Mouse (Mus musculus) inflammation-experienced regulatory T-cells, adult 6 months (primary cell): ENCODE data around the gene Fars2. TPM values are rescaled to one million over a fixed set of nuclear protein-coding genes. Genes with fewer than 3 reads are reported as not detected.

ENCODE experiments used
- ATAC-seq: one replicate; pipeline ENCODE4 v1.8.0; 2017
- polyA plus RNA-seq, 3 experiments: library from polyadenylated mRNA; unstranded; fragments of 100-300 nt; shearing (Covaris generic); gene quantifications; one replicate each; pipeline ENCODE4 v1.2.1; 2017

Fars2 gene
- polyA plus RNA-seq, 3 experiments from 2014 or later = 23.4 to 41.3 (median 30.9) TPM

DNA sequence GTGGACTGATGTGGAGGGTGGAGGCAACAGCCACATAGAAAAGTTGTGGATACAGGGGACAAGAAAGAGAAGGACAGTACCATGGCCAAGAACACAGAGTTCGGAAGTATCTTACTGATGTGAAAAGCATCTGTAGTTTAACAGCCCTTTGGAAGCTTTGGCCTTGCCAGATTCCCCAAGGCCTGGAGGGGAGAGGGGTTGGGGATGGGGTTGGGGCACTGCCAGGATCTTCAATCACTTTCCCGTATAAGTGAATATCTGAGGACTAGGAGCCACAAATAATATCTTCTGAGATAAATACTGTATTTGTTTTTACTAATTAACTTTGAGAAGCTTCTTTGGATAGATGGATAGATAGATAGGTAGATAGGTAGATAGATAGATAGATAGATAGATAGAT is 351.8 kb downstream of the Fars2 start:
- no peak for ATAC-seq

DNA sequence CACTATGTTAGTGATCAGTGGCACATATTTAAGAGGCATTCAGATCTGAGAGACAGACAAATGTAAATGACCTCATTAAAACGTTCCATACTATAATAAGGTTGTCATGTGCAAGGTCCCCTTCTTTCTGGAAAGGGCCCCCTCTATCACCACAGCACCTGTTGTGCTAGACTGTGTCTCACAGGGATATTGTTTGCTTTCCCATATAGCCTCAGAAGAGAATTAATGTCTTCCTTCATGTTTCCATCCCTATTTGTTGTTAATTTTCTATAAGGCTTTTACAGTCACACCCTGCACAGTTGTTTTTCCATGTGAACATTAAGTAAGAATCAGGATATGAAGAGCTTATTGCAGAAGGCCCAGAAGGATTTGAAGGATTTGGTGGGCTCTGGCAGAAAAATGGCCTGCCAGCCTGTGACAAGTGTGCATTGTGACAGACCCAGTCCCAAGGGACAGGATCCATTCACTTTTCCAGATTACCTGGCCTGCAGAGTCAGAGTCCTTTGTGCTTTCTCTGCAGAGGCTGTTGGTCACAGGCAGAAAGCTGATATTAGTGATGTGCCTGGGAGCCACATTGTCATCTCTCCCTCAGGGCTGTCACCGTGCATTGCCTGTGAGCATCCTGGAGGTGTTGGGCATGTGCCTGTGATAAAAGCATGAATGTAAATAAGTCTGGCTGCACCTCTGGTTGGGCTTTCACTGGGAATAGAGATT is 352.4 kb downstream of the Fars2 start:
- no peak for ATAC-seq

DNA sequence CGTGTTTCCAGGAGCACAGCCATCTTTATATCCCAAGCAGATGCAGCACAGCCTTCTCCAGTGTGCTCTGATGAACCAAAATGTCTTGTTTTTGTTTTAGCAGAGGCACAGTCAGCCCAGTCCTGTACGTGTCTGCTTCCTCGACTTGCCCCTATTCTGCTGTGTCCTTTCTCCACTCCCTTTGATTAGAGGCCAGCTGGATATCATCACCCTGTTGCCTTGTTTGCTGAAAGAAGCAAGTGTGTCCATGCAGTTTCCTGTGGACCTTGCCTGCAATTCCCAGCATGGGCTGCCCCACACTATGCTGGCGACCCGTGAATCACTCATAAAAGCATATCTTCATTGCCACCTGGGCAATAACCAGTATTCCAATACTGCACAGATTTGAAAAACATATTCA is 360.4 kb downstream of the Fars2 start:
- ATAC-seq = no peak

DNA sequence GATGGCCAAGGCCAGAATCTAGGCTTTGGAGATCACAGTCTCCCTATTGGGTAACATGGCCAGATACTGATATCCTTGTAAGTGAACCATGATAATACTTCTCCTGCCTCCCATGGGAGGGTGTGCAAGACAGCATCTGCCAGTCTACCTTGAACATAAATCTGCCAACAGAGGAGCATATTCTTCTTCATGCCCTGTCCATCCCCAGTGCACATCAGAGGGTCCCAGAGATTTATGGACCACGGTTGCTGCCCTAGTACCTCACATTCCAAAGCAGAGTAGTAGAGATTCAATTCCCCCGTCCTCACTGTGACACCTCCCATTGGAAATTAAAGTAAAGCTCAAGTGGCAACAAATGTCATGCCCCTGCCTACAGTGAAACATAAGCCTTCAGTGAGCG is 361.0 kb downstream of the Fars2 start:
- ATAC-seq = no peak

DNA sequence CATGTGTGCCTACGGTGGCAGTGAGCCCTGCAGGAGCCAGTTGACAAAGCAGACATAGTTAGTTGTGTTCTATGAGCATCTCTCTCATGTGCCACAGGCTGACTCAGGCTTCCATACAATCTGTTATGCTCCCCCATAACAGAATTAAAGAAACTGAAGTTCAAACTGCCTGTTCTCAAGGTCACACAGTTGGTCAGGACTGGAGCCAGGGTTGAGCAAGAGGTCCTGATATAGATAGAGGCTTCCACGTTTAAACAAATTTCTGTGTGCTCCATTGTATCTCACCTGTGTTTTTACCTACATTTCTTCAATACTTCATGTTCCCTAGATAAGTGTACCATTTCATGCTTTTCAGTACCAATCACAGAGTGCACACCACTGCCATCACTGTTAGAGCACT is 362.9 kb downstream of the Fars2 start:
- no peak for ATAC-seq

DNA sequence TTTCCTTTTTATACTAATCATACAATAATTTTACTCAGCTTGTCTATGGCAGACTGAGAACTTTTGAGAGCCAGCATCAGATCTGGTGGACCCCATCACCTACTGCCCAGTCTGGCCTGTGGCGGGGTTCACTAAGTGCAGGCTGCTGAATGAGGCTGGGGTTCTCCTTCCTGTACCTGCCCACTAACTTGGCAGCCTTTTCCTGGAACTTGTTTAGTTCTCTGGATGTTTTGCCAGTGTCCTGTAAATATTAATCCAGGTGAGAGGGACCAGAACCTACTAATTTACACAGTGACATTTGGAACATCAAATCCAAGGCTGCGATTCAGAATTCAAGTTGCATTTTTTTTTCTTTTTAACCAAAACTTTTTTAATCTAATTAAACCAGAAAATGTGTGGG is 367.2 kb downstream of the Fars2 start:
- no peak for ATAC-seq

DNA sequence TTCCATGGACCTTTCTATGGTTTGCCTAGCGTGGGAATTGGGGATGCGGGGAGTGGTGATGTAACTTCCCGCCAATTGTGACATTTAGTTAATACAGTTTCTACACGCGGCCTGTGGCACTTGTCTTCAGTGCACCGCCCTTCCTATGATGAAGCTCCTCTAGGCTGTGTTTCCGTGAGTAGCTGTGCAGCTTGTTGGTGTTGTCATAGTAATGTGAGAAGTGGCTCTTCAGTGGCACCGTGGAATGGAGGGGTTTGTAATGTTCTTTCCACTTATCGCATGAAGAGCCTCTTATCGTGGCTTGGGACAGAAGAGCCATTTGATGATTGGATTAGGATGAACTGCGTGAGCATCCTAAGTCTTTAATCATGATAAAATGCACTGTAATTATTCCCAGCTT is 369.5 kb downstream of the Fars2 start:
- no peak for ATAC-seq

DNA sequence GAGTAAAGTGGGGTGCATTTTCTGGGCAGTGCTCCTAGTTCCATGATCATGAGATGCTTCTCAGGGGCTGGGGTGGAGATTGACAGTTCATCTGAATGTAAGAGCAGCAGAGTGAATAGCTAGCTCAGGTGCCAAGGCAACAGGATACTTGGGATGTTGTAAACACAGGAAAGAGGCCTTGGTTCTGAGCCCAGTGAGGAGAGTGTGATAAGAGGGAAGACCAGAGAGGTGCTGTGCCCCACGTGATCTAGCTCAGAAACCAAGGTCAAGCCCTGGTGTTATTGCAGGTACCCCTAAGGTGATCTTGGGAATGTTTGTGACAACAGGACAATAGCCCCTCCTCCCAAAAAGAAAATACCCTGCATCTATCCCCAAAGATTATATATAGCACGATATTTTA is 372.2 kb downstream of the Fars2 start:
- ATAC-seq = no peak

DNA sequence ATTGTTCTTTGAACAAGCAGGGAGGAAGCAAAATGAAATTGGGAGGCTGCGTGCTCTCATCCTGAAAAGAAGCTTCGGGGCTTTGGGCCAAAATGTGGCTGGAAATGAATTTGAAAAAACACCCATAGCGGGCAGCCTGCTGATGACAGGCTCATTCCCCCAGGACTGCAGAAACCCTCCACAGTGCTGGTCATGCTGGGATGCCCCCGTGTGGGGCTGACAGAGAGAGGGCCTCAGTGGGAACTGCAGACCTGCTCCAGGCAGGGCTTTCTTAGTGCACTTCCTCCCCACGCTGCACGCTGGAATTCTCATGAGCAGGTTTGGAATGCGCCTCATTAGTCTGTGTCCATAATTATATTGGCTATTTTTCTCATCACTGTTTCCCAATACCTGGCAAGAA is 373.4 kb downstream of the Fars2 start:
- ATAC-seq = no peak

DNA sequence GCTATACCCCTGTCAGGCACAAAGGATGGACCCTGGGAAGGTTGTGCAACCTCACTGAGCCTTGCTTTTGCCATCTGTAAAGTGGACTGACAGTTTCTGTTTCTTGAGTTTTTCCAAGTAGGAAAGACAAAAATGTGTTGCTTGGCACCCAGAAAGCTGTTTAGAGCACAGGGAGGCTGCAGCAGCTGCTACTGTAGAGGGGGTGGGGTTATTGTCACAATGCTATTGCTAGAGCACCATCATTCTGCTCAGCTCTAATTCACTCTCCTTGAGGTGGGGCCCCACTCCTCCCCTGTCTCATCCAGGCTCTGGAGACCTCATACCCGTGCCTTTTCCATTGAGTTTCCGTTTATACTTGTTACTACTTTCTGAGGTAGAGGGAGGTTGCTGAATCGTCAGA is 375.2 kb downstream of the Fars2 start:
- ATAC-seq = no peak

DNA sequence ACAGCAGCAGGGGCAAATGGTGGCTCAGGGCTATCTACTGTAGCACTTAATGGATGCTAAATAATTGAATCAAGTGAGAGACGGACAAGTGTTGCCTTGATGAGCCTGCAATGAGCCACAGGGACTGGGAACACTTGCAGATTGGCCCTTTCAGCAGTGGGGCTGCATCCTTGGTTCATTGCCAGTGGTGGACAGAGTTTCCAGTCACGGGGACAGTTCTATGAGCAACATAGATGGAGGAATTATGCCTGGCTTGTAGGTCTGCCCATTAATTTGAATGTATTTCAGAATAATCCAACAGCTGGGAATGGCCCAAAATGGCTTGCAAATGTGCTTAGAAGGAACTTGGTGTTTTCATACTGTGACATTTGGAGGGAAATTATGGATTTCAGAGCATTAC is 376.1 kb downstream of the Fars2 start:
- no peak for ATAC-seq

DNA sequence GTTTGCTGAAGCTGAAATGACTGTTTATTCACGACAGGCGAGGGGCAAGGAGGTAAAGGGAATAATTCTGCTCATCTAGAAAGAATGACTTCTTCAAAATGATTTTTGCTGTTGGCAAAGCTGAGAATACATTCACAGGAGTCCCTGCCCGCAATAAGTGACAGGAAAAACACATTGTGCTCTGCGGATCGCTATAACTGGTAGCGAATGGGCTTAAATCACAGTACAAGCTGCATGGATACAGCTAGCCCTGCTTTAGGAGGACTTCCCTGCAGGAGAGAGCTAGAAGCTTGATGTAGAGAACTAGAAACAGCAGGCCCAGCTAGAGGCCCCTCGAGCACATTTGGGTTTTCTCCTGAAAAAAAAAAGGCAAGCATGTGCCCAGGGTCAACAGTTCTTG is 376.6 kb downstream of the Fars2 start:
- no peak for ATAC-seq

DNA sequence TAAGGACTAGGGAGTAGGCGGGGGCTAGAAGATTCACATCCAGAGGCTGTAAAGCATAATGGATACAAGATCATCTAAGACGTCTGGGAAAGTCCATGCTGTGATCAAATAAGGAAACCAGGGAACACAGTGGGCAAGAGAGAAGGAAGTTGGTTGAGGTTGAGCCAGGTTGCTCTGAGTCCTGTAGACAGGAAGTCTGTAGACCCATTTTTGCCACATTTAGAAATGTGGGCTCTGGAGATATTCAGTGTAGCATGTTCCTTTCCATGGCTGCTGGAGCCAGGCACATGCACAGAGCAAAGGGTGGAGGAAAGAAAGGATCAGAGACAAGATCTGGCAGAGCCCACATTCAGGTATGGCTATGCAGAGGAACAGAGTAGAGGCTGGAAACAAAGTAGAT is 378.8 kb downstream of the Fars2 start:
- no peak for ATAC-seq

DNA sequence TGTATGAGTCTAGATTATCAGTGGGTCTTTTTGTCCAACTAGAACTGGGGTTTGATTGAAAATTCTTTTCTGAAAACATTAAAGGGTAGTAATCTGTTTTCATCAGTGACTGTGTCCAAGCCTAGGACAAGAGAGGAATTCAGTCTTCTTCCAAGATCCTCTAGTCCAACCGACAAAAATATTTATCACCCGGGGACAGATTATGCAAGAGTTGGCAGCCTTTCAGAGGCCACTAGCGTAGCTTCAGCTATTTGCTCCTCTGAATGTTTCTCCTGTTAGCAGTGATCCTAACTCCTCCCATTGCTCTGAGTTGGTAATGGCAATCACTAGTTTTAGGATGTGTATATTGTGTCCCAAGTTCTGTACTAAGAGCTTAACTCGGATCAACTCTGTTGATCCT is 380.1 kb downstream of the Fars2 start:
- ATAC-seq = no peak

DNA sequence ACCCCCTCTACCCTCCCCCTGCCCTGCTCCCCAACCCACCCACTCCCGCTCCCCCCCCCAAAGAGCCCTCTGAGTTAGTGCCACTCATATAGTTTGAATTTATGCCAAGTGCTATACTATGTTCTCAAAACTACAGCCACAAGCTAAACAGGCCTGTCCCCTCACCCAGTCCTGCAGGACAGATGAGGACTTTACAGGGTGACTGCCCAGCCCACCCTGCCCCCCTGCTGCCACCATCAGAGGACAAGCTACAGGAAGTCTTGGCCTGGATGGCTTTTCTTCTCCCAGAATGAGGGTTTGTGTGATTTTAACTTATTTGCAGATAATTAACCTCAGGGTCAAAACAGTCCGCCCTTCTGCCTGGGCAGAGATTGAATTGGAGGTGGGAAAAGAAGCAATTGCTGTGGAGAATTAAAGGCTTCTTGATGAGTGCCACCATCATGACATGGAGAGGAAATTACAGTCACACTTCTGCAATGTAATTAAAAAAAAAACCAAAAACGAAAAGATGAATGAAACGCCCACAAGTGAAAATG is 383.2 kb downstream of the Fars2 start:
- ATAC-seq = no peak

DNA sequence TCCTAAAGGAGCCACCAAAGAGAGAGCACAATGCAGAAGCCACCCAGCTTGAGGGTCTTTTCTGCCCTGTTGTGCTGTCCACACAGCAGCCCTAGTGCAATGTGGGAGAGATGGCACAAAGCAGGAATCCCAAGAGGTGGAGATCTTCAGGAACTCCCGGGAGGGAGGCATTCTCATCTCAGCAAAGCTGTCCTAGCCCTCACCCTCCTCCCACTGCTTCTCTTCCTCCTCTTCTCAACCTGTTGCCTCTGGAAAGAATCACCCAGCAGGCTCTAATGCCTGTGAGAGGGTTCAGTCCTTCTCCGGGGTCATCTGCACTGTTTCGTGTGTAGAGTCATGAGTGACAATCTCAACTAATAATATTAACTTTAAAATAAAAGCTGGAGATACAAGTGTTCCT is 386.3 kb downstream of the Fars2 start:
- ATAC-seq = no peak

DNA sequence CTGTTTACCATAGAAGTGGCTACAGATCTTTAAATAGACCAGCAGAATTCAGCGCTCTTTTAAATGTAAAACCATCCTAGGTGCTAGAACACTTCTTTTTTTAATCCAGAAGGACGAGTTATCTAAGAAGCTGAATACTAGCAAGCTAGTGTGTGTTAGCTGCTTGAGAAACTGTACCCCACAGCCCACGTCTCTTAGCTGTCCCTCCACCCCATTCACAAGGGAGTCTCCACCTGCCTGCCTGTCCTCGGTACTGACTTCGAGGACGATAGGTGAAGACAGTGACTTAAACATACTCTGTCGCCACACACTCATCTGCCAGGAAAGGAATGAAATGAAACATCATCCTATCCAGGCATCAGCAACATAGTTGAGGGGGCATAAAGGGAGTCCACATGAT is 386.8 kb downstream of the Fars2 start:
- no peak for ATAC-seq

DNA sequence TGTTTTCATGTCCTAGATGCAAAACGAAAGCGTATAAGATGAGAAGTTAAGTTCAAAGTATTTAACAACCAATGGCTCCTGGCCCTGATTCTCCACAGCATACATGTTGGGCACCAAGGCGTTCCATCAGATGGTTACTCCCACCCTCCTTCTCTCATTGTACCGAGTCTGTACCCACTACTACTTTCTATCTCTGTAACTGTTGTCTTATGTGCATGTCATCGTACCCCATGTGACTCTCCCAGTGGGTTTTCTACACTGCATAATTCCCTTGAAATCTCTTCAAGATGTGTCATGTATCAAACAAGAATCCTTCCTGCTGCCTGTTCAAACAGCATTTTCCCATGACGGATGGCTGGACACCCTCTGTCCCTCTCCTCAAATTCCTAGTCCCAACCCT is 388.5 kb downstream of the Fars2 start:
- no peak for ATAC-seq

DNA sequence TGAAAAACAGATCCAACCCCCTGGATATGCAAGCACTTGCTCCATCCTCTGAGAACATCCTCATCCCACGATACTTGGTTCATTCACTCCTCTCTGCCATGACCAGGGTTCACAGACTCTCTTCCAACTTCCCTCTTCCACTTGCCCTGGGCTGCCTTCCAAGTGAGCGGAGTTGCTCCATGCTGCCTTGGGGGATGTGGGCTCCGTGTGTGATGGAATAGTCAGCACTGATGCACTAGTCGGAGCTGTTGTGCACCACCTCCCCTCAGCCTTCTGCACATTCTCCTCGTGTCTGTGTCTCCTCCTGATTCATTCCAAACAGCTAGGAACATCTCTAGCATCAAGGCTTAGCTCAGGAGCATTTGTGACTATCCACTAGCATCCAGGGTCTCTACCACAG is 389.1 kb downstream of the Fars2 start:
- no peak for ATAC-seq

DNA sequence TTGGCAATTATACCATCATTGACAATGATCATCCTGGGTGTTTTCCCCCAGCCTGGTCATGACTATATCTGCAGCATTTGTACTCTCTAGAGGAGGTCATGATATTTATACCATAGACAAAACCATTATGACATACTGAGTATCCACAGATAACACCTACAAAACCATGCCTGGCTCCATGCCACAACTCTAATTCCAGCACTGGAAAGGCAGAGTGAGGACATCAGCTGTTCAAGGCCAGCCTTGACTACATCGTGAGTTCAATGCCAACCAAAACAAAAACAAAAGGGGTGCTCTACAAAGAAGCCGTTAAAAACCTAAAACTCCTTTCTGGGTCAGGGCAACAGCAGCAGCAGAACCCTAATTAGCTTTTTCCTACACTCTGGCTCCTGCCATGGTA is 392.9 kb downstream of the Fars2 start:
- no peak for ATAC-seq

DNA sequence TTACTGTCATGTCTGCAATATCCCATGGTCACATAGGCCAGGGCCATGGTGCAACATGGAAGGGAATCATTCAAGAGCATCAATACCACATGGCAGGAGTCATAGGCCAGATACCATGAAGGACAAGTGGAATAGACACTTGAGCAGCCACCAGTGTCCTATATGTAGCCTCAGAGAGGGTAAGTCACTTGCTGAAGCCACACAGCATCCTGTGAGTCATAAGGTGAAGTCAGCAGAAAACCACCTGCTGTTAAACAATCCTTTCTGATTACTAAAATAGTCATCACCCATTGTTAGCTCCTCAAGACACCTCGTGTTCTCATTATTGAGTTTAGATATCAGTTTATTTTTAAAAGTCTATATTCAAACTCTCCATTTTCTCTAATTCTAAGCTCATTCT is 395.9 kb downstream of the Fars2 start:
- peak; percentile 63 for ATAC-seq

DNA sequence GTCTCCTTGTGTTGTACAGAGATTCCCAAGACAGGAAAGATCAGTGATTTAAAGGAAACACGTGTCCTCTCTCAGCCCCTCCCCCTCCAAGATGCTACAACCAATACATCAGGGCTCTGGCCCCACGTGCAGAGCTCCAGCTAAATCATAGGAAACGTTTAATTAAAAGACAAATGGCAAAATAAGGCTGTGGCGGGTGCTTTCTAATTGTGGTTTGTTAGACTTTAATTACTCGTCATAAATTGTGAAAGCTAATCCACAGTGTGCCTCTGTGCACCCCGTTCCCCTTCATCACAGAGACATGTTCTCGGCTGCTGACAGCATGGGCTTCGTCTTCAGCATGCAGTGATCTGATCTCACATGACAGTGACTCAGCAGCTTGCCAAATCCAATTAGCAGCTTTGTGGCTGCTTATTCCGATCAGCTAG is 400.9 kb downstream of the Fars2 start:
- no peak for ATAC-seq

DNA sequence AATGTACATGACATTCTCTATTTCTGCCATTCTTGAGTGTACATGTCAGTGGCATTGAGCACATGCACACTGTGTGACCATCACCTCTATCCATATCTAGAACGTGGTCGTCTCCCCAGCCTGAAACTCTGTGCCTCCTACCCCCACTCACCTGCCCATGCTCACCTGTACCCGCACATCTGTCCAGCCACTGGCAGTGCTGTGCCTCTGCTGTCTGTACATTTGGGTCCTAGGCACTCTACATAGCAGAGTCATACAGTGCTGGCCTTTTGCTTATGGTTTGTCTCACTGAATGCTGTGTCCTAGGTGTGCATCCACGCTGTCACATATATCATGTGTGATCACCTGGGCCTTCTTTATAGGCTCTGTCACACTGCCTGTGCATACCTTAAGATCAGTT is 410.5 kb downstream of the Fars2 start:
- no peak for ATAC-seq

DNA sequence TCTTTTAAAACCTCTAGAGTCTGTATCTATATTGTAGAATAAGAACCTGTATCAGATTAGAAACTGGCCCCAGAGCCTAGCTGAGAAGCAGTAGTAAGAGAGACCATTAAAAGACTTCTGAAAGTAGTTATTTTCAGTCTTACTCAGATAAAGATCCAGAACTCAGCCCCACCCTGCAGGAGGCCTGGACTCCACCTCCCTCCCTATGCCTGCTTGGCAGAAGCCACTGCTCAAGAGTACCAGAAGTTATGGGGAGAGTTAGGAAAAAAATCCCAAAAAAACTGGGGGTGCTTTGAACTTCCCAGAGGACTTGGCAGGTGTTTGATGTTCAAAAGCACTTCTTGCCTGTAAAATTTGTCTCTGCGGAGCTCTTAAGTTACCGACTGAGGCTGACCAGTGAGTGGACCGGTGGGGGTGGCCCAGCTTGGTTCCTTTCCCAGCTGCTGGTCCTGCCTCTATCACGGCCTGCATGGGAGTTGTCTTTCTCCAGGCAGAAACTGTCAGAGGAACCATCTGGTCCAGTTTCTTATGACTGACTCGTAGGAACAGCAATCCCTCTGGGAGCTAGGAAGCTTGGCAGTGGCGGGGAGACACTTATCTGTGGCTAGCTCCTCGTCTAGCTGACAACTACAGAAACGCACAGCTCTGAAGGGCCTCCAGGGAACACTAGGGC is 411.1 kb downstream of the Fars2 start:
- no peak for ATAC-seq
